Mouse (Mus musculus) liver, embryonic 14.5 days (tissue): Measurements from ENCODE around the gene Gba.

ENCODE experiments used
- CTCF ChIP-seq: IDR thresholded peaks from 2 replicates; pipeline ENCODE4 v1.5.1; 2016; ENCODE audit warnings: antibody characterized with exemption, low read depth, control low read depth
- EP300 ChIP-seq: IDR thresholded peaks from 2 replicates; pipeline ENCODE4 v1.6.1; 2016; ENCODE audit warnings: antibody characterized with exemption, low read depth

DNA sequence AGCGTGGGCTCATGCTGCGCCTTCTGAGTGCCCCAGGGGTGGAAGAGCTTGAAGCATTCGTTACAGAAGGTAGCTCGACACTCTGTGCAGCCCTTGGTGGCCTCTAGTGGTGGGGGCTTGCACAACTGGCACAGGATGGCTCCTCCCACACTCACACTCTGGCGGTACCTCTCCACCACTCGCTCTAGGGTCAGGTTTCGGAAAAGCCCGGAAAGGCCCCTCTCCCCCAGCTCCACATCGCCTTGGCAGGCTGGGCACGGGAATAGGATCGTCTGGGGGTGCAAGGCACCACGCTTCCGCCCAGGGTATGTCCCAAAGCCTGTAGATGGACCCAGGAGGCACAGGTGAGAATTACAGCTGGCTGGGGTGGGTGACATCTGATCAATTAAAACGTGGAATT is 40.9 kb downstream of the Gba start:
- TF ChIP-seq CTCF (peak; percentile 62), EP300 (no peak)
